Mouse (Mus musculus) frontal cortex, postnatal 25 days (tissue): ENCODE results near the gene Mcpt9.
"Not testable (repeated sequence)": the region's sequence is repeated elsewhere in the genome, so short reads cannot be mapped to it uniquely, and the experiment has no call there.

Experiments used
- DNase-seq, 2 experiments: peaks; one replicate each; pipeline ENCODE4 v3.0.0; 2022; ENCODE audit warnings: low spot score in 2 of 2

The Mcpt9 gene

GRCm38 (mm10) chr14:56030395-56030794 is at the start of gene Mcpt9:
Mcpt9 (minus strand) TSS chr14:56030495.
- not testable (repeated sequence) for DNase-seq

- not testable (repeated sequence) for DNase-seq
Observed at GRCm38 (mm10) chr14:56062213-56062612, 31.9 kb upstream of the Mcpt9 start, which contains the start of gene Mcpt4. Mcpt4 (minus strand) TSS chr14:56062313.

GRCm38 (mm10) chr14:56057722-56058121 is 27.4 kb upstream of the Mcpt9 start:
- no peak for DNase-seq

- no peak for DNase-seq
Observed at GRCm38 (mm10) chr14:56055408-56055807, 25.1 kb upstream of the Mcpt9 start.

GRCm38 (mm10) chr14:56041792-56042191 is 11.5 kb upstream of the Mcpt9 start, which contains the start of gene Mcpt2:
Mcpt2 (plus strand) TSS chr14:56042041.
- DNase-seq = not testable (repeated sequence)

GRCm38 (mm10) chr14:56034433-56034832 is 4.1 kb upstream of the Mcpt9 start:
- DNase-seq = no peak

GRCm38 (mm10) chr14:56021305-56021704 is 9.0 kb downstream of the Mcpt9 start:
- DNase-seq = not testable (repeated sequence)

GRCm38 (mm10) chr14:56019446-56019845 is 10.8 kb downstream of the Mcpt9 start:
- no peak for DNase-seq

- not testable (repeated sequence) for DNase-seq
Observed at GRCm38 (mm10) chr14:56017671-56018070, 12.6 kb downstream of the Mcpt9 start, which contains the start of gene Mcpt1. Mcpt1 (plus strand) TSS chr14:56017971.

GRCm38 (mm10) chr14:56013924-56014323 is 16.4 kb downstream of the Mcpt9 start:
- no peak for DNase-seq

GRCm38 (mm10) chr14:56013147-56013546 is 17.1 kb downstream of the Mcpt9 start:
- no peak for DNase-seq

GRCm38 (mm10) chr14:55987464-55987863 is 42.8 kb downstream of the Mcpt9 start:
- not testable (repeated sequence) for DNase-seq
